Mouse (Mus musculus): Measurements from ENCODE around the gene Gse1. TPM values are rescaled to one million over a fixed set of nuclear protein-coding genes. Genes with fewer than 3 reads are reported as not detected.
"Not testable (repeated sequence)": the region's sequence is repeated elsewhere in the genome, so short reads cannot be mapped to it uniquely, and the experiment has no call there.

Gene Gse1
- total RNA-seq, 2 experiments from 2014 or later, result 21.2 to 26.6 TPM

DNA sequence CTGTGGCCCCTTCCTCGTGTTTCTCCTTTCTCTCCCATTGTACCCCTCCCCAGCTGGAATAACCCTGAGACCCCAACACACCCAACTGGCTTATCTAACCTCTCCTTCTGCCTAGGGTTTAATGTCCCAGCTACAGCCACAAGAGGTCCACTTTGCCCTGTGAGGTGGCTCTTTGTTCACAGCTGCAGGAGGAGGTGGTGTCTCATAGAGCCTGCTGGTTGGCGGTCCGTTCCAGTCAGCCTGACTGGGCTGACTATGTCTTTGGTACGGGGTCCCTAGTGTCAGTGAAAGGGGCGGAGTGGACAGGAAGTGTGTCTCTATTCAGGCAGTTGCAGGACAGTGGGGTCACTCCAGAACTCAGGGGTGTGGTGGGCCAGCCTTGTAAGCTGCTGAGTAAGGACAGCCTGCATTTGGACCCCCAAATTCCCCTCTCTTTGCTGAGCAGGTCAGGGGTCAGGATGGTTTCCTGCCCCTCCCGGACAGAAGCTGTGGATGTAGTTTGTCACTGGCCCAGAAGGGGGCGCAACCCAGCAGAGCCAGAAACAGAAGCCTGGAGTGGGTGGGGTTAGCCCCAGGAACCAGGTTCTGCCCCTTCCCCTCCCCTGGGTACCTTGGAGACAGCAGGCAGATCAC, 136.0 kb downstream of the Gse1 start:
- intact Hi-C loops (cut with DNase I), result loop anchor here (2.0 to 5.0 kb wide), 3 partner anchors 39 to 187 kb away; partner anchors contain the start of gene Fam92b
- peak; percentile 50 to 58 for DNase-seq

DNA sequence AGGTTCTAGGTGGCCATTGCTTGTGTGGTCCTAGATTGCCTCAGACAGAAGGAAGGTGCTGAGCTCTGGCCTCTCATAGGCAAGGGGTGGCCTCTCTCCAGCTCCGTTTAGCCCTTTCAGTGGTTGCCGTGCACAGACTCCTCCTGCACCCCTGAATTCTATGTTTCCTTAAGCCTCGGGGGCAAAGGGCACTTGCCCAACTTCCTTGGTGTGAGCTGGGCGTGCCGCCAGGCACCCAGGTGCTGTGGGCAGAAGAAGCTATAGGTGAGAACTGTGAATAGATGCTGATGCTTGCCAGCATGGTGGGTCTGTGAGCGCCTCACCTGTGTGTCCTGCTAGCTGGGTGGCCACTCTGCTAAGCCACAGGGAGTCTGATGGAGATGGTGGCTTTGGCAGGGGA, 138.6 kb downstream of the Gse1 start:
- intact Hi-C loops (cut with DNase I), result loop anchor here (5.0 kb wide), 1 partner anchor 85 kb away; no protein-coding TSS in a partner anchor
- DNase-seq, result no peak

DNA sequence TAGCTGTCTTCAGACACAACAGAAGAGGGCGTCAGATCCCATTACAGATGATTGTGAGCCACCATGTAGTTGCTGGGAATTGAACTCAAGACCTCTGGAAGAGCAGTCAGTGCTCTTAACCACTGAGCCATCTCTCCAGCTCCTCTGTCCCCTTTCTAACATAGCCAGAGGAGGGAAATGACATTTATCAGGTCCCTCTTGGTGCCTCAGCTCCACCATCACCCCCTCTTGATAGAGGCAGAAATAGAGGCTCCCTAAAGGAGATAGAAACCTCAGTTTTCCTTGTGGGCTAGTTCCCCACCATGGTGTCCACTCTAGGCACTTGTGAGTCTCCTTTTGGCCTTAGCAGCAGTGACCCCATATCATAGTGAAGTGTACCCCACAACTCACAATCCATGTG, 139.9 kb downstream of the Gse1 start:
- intact Hi-C loops (cut with DNase I), result loop anchor here (5.0 kb wide), 1 partner anchor 86 kb away; no protein-coding TSS in a partner anchor
- not testable (repeated sequence) for DNase-seq

DNA sequence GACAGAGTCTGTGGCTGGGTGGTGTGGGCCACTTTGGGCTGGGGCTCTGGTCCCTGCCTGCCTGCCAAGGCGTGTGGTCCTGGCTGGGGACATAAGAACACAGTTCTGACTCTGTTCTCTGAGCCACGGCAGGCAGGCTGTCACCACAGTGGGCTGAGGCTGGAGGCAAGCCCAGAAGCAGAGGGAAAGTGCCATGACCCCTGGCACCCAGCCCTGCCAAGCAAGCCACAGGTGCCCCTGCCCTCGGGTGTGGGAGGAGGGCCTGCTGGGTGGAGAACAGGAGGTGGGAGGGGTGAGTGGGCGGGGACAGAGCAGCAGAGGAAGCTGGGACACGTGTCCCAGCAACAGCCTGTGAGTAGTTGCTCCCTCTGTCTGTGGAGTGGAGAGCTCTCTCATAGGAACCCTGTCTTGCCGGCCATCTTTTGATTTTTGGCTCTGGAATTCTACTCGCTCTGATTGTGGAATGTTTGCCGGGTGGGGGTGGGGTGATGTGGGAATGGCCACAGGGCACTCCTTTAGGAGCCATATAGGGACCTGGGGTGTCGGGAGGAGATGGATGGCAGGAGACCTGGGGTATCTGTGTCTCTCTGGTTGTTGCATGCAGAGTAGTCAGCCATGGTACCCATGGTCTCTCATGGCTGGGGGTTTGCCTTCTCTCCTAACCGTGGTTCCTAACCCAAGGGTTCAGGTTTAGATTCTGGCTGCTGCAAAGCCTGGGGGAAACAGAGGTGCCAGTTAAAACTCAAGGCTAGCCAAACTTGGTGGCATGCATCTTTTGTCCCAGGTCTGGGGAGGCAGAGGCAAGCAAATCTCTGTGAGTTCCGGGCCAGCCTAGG, 140.8 kb downstream of the Gse1 start:
- intact Hi-C loops (cut with DNase I), result loop anchor here (5.0 kb wide), 1 partner anchor 87 kb away; no protein-coding TSS in a partner anchor
- peak; percentile 84 to 86 for DNase-seq

DNA sequence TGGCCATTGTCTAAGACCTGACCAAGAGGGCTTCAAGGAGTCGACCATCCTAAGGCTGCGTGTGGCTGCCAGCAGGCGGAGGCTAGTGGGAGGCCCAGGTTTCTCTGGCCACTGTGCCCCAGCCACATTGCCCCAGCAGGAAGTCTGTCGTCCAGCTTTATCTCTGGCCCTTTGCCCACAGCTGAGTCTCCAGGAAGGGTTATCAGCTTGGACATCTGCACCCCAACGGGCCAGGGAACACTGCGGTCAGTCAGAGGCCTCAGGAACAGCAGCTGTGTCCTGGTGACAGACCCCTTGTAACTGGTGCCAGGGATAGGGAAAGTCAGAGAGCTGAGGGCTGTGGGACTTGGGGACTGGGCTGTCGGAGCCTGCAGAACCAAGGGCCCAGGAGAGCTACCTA, 141.7 kb downstream of the Gse1 start:
- peak; percentile 50 to 60 for DNase-seq
- intact Hi-C loops (cut with DNase I), result loop anchor here (5.0 kb wide), 1 partner anchor 88 kb away; no protein-coding TSS in a partner anchor

- intact Hi-C loops (cut with DNase I), result no loop called here
These were observed 142.2 kb downstream of the Gse1 start for GRCm38 (mm10) chr8:120370461-120370860.

DNA sequence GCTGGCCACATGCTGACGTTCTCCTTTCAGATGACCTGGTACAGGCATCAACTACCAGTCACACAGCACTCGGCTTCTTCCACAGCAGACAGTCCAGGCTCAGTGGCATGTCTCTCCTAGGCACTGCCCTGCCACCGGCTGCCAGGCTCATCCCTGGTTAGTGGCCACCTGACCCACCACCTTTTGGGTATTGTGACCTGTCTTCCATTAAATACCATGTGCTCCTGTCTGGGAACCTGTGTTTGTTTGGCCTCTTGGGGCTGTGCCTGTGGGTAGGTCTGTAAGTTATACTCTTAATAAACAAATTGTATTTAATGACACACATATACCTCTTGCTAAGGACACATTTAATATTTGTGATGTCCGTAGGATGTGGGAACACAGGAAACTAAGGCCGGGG, 142.9 kb downstream of the Gse1 start:
- DNase-seq, result no peak
- intact Hi-C loops (cut with DNase I), result no loop called here

More at GRCm38 (mm10) chr8:120370461-120370860, 142.2 kb downstream of the Gse1 start:
- no peak for DNase-seq

DNA sequence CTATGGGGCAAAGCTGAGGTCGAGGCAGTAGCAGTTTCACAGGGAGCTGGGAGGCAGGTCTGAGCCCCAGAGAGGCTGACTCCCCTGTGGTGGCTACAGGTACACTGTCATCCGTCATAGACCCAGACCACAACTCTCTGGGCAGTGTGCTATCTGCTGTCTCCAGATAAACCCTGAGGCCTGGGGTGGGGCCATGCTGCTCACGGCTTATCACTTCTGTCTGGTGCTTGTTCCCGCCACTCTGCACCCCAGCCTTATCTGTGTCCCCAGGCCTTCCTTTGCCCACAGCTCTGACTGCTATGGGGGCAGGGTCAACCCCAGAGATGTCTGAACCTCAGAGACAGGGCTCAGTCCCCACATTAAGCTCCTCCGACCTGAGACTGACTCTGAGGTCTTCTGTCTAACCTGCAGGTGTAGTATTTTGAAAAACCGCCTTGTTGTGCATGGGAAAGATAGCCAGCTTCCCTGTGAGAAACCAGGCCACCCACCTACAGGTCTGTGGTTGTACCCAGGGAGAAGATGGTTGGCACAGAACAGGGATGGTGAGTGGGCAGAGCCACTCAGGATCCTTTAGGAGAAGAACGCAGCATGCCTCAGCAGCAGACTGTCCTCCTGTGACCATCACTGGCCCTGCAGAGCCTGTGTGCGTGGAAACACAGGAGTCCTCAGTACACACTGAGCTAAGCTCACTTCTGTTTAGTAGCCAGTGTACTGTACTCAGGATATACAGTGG, 143.6 kb downstream of the Gse1 start:
- no peak for DNase-seq
- intact Hi-C loops (cut with DNase I), result no loop called here

- intact Hi-C loops (cut with DNase I), result no loop called here
- DNase-seq, result no peak
These were observed 144.4 kb downstream of the Gse1 start for GRCm38 (mm10) chr8:120372684-120373083.

DNA sequence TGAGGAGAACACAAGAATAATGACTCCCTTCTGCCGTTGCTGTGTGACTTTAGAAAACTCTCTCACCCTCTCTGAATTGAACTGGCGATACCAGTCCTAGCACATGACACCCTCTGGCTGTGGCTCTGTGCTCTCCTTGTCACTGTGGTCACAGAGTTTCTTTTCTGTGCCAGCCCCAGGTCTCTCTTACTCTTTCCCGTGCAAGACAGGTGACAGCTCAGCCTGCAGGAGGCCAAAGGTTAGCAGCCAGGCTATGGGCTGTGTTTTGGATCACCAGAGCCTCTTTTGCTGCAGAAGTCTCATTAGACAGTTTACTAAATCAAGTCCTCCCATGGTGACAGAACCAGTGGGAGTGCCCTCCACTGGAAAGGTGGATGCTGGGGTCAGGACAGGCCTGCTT, 145.4 kb downstream of the Gse1 start:
- DNase-seq, result no peak
- intact Hi-C loops (cut with DNase I), result no loop called here

GRCm38 (mm10) chr8:120374070-120374469, 145.8 kb downstream of the Gse1 start:
- no peak for DNase-seq
- intact Hi-C loops (cut with DNase I), result no loop called here

DNA sequence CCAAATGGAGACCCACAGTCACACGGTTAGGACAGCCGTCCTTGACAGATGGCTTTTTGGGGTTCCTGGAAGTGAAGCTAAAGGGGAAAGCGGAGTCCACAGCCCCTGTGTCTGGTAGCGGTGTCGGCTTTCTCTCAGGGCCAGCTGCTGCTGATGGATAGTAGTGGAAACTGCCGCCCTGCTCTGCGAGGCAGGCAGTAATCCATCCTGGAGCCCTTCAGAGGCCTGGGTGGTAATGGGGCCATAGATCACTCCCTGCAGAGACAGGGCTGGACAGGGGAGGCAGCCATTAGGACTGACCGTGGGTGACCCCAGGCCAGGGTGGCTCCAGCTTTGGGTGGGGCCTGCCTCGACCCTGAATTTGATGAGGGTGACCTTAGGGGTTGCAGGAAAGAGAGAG, 146.3 kb downstream of the Gse1 start:
- intact Hi-C loops (cut with DNase I), result no loop called here
- DNase-seq, result no peak

DNA sequence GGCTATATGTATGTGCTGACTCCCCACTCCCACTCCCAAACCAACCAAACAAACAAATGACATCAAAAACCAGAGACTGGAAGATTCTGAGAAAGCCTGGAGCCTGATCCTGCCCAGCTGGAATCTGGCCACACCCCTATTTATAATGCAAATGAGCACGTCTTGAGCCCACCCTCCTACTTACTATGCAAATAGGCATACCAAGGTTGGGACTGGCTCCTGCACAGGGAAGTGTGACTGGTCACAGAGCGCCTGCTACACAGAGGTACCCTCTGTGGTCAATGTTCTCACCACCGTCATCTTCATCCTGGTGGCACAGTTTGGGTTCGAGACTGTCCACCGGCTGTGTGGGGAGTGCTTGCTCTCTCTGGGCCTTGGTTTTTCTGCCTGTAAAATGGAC, 146.9 kb downstream of the Gse1 start:
- intact Hi-C loops (cut with DNase I), result no loop called here
- no peak for DNase-seq

DNA sequence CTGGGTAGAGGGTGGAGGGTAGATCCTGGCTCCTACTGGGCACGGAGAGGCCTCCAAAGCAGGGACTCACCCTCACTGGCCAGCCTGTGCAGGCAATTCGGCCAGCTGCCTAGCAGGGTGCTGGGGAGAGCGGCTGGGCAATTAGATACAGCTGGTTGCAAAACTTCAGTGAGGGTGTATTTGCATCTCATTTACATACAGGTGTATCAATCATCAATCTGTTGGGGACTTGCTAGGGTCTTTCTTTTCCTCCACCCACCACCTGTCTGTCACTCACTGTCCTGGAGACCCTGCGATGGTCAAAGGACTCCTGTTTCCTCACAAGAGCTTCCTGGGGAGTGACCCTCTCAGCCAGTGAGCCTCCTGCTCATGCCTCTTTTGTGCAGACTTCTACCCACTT, 148.0 kb downstream of the Gse1 start:
- intact Hi-C loops (cut with DNase I), result no loop called here
- DNase-seq, result no peak

DNA sequence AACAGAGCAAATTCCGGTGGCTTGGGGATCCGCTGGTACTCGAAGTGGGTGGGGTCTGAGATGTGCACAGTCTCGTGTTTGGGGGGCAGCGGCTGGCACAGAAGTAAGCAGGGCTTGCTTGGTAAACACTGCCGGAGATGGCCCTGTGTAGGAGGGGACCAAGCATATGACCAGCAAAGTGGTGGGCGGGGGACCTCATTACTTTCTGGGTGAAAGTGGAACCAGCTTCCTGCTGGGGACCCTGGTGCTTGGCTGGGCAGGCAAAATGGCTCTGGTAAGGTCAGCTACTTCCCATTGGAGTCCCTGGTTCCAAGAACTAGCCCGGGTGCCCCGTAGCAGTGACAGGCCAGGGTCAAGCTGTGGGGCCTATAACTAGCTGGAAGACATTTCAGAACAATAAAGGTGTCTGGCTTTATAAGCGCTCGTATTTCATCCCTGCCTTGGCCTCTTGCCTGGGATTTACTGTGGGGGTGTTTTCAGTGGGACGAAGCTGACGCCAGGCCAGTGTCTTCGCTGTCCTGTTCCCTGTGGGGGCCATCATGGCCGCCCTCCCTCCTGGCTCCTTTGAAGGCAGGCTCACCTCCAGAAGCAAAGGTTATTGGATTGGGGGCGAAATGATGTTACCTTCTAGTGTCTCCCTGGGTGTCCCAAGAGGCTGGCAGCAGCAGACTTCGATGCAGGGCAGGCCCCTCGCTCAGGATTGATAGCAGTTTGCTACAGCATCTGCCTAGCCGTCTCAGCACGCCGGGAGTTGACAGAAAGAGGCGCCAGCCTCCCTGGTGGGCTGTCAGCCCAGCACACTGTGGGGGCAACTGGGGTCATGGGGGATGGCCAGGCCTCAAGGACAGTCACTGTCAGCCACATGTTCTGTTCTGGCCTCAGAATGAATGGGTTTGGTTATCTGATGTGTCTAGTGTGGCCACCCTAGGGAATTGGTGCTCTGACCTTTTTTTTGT, 148.9 kb downstream of the Gse1 start:
- intact Hi-C loops (cut with DNase I), result no loop called here
- DNase-seq, result no peak

DNA sequence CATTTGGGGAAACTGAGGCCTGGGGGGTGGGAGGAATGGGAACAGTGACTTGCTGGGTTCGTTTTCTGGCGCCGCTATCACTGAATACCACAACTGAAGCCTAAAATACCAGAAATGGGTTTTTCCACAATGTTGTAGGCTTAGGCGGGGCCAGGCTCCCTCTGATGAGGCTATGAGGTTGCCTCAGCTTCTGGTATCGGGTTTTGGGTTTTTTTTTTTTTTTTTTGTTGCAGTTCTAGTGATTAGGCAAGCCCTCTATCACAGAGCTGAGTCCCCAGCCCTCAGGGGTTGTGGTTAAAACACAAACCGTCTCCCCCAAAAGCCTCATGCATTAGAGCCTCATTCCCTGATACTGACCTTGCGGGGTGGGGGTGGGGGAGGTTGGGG, 149.5 kb downstream of the Gse1 start:
- DNase-seq, result no peak
- intact Hi-C loops (cut with DNase I), result no loop called here

DNA sequence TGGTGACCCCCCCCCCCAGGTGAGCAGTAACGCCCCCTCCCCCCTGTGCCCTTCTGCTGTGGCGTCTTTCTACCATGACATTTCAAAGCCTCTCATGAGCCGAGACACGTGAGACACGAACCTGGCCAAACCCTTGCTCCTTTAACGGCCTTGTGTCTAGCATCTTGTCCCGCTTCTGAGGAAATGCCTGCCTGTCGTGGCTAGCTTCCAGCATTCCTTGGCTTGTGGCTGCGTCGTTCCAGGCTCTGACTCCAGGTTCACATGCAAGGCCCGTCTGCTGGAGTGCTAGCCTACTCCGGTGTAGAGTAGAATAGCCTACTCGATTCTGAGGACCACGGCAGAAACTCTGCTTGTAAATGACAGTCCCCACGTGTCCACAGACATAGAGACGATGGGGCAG, 150.1 kb downstream of the Gse1 start:
- intact Hi-C loops (cut with DNase I), result no loop called here
- DNase-seq, result peak; percentile 62 to 70

DNA sequence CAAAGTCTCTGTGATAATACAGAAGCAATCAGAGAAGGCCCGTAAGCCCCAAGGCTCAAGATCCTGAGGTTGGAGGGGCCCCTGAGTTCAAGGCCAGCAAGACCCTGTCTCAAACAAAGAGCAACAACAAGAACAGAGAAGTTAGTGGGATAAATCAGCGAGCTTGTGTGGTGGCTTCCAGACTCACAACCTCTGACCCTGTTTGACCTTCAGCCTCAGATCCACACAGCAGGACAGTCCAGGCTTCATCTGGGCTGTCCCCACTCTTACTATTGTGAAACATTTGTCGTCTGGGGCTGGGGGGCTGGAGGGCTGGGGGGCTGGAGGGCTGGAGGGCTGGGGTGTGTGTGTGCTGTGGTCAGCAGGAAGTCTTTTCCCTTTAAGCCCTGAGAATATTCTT, 150.8 kb downstream of the Gse1 start:
- no peak for DNase-seq
- intact Hi-C loops (cut with DNase I), result no loop called here

- no peak for DNase-seq
- intact Hi-C loops (cut with DNase I), result loop anchor here (2.0 kb wide), 1 partner anchor 35 kb away; no protein-coding TSS in a partner anchor
These were observed 153.6 kb downstream of the Gse1 start for GRCm38 (mm10) chr8:120381865-120382264.
